In genomic region chr6:51171761-51172160, GRCm38 (mm10) we compare ENCODE assay signal across 8 mouse cellular contexts.
DNase-seq lines count a peak whose midpoint lies in the region; ATAC-seq lines count a peak whose summit lies in the region.

No protein-coding gene starts in this region.

- peak overlapping the region; percentile 68 for H3K9ac ChIP-seq in embryonic facial prominence, embryonic 11.5 days (replicated peaks; ENCODE audit: low read length)
- H3K9ac ChIP-seq in heart, embryonic 14.5 days (ENCODE audit: low read length), result peak overlapping the region; percentile 73

- no peaks in the 10 kb centered on the region for H3K36me3 ChIP-seq in erythroblast, embryonic 14.5 days (ENCODE audit: control insufficient read depth)
- no peaks in the 10 kb centered on the region for H3K36me3 ChIP-seq in embryonic facial prominence, embryonic 11.5 days (replicated peaks; ENCODE audit: control insufficient read depth, insufficient read depth, low read depth, low read length)
- H3K36me3 ChIP-seq in heart, embryonic 14.5 days (ENCODE audit: control insufficient read depth, insufficient read depth, low read length), result no peaks in the 10 kb centered on the region
- no peaks in the 10 kb centered on the region for H3K36me3 ChIP-seq in midbrain, embryonic 10.5 days

- peak; percentile 81 for DNase-seq in embryonic facial prominence, embryonic 11.5 days (ENCODE audit: low spot score)
- DNase-seq in kidney, postnatal 14 days, result peak; percentile 85
- DNase-seq in midbrain, embryonic 10.5 days (ENCODE audit: low spot score), result peak; percentile 73
- DNase-seq in urinary bladder, postnatal 14 days (ENCODE audit: low spot score), result peak; percentile 78
- DNase-seq in Muller cell, postnatal 12 days (ENCODE audit: inconsistent ontology term), result no peak

- H3K4me1 ChIP-seq in erythroblast, embryonic 14.5 days (ENCODE audit: control insufficient read depth), result peaks cover 44% of the 10 kb centered on the region
- peaks cover 7% of the 10 kb centered on the region for H3K4me1 ChIP-seq in embryonic facial prominence, embryonic 11.5 days (ENCODE audit: control insufficient read depth, insufficient read depth, low read length)
- H3K4me1 ChIP-seq in heart, embryonic 14.5 days (ENCODE audit: control insufficient read depth in 2 of 2, insufficient read depth in 2 of 2, low read length in 2 of 2), result peaks cover 23 to 42% of the 10 kb centered on the region in 2 experiments
- H3K4me1 ChIP-seq in midbrain, embryonic 10.5 days, result peaks cover 61% of the 10 kb centered on the region

- H3K4me2 ChIP-seq in embryonic facial prominence, embryonic 11.5 days (ENCODE audit: low read depth, low read length), result peak overlapping the region; percentile 37
- peak overlapping the region; percentile 76 for H3K4me2 ChIP-seq in heart, embryonic 14.5 days (ENCODE audit: low read length)

- ATAC-seq in erythroblast, adult 5-6 weeks (replicated peaks; ENCODE audit: low FRiP score, poor library complexity, severe bottlenecking), result no peak
- ATAC-seq in embryonic facial prominence, embryonic 11.5 days (replicated peaks; ENCODE audit: insufficient number of reproducible peaks, low FRiP score, low TSS enrichment, low read depth), result no peak
- no peak for ATAC-seq in heart, embryonic 14.5 days (ENCODE audit: insufficient number of reproducible peaks, insufficient read depth, low FRiP score, low read depth)

- peaks cover 7% of the 10 kb centered on the region for H3K9me3 ChIP-seq in erythroblast, embryonic 14.5 days (ENCODE audit: control insufficient read depth, low read length)
- H3K9me3 ChIP-seq in embryonic facial prominence, embryonic 11.5 days (replicated peaks; ENCODE audit: control insufficient read depth, low read length), result no peaks in the 10 kb centered on the region
- H3K9me3 ChIP-seq in heart, embryonic 14.5 days (ENCODE audit: control insufficient read depth, low read length), result no peaks in the 10 kb centered on the region
- H3K9me3 ChIP-seq in midbrain, embryonic 10.5 days (replicated peaks), result no peaks in the 10 kb centered on the region

- peaks cover 88% of the 10 kb centered on the region for H3K27me3 ChIP-seq in erythroblast, embryonic 14.5 days (ENCODE audit: control insufficient read depth)
- peaks cover 4% of the 10 kb centered on the region for H3K27me3 ChIP-seq in embryonic facial prominence, embryonic 11.5 days (ENCODE audit: control insufficient read depth, insufficient read depth, low read length)
- H3K27me3 ChIP-seq in heart, embryonic 14.5 days (ENCODE audit: control insufficient read depth, insufficient read depth, low read length), result peaks cover 24% of the 10 kb centered on the region
- peaks cover 71% of the 10 kb centered on the region for H3K27me3 ChIP-seq in midbrain, embryonic 10.5 days (ENCODE audit: low read depth, poor library complexity, severe bottlenecking)

- WGBS in embryonic facial prominence, embryonic 11.5 days, result under 1% methylated on average over 22 of the region's 22 CpGs
- WGBS in heart, embryonic 14.5 days, result 2% methylated on average over 22 of the region's 22 CpGs
- 2% methylated on average over 22 of the region's 22 CpGs for WGBS in midbrain, embryonic 10.5 days

- H3K27ac ChIP-seq in embryonic facial prominence, embryonic 11.5 days (replicated peaks; ENCODE audit: low read depth, low read length), result peak overlapping the region; percentile 92
- peak overlapping the region; percentile 81 to 89 for H3K27ac ChIP-seq in heart, embryonic 14.5 days (replicated peaks in 1 of 2; ENCODE audit: control insufficient read depth in 1 of 2, insufficient read depth in 1 of 2, low read depth in 2 of 2, low read length in 2 of 2)
- H3K27ac ChIP-seq in midbrain, embryonic 10.5 days (replicated peaks), result peak overlapping the region; percentile 83

- peak overlapping the region; percentile 41 for H3K4me3 ChIP-seq in erythroblast, embryonic 14.5 days (replicated peaks)
- peak overlapping the region; percentile 7 for H3K4me3 ChIP-seq in embryonic facial prominence, embryonic 11.5 days (ENCODE audit: low read depth, low read length)
- H3K4me3 ChIP-seq in heart, embryonic 14.5 days (ENCODE audit: control insufficient read depth in 1 of 2, insufficient read depth in 1 of 2, low read depth in 1 of 2, low read length in 2 of 2), result peak overlapping the region; percentile 33 to 47
- H3K4me3 ChIP-seq in midbrain, embryonic 10.5 days, result peak overlapping the region; percentile 45
